Mouse (Mus musculus) heart, postnatal 0 days (tissue): ENCODE results near the gene Tbl1xr1.

Experiments
- CTCF ChIP-seq: IDR thresholded peaks from 2 replicates; pipeline ENCODE4 v1.5.1; 2016; ENCODE audit warnings: antibody characterized with exemption, control low read depth, low read depth
- EP300 ChIP-seq: IDR thresholded peaks from 2 replicates; pipeline ENCODE4 v1.6.1; 2016; ENCODE audit warnings: antibody characterized with exemption, low read depth

- TF ChIP-seq EP300 (no peak), CTCF (no peak)
Observed at GRCm38 (mm10) chr3:22089825-22090224, 13.4 kb downstream of the Tbl1xr1 start.
